Mouse (Mus musculus) megakaryocyte, embryonic 14.5 days (primary cell): ENCODE measurements around the gene Gm10401.

ENCODE experiments used
- FLI1 ChIP-seq: IDR thresholded peaks from 2 replicates; pipeline ENCODE4 v1.6.1; 2012; ENCODE audit warnings: low read length, inconsistent platforms, mixed read lengths
- GATA1 ChIP-seq: IDR thresholded peaks from 3 replicates; pipeline ENCODE4 v1.6.1; 2012; ENCODE audit warnings: mixed read lengths, low read length, inconsistent platforms, borderline replicate concordance

DNA sequence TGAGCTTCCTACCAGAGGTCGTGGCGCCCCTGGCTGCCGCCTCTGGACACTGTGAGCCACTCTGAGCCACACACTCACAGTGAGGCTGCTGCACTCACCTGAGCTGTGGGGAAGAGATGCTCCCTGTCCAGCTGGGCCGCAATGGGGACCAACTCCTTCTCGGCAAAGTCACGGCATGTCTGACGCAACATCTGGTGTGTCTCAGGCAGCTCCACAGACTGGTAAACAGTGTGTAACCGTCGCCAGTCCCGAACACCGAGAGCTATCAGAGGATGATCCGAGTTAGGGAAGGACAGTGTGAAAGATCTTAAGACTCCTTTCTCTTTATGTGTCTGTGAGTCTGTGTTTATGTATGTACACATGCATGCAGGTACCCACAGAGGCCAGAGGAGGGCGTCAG, 19.4 kb upstream of the Gm10401 start:
- TF ChIP-seq GATA1 = no peak
- no peak for TF ChIP-seq FLI1
